ENCODE assay signal across 8 mouse cellular contexts in genomic region chr8:93932873-93933272, GRCm38 (mm10).
DNase-seq lines count a peak whose midpoint lies in the region; TF ChIP-seq lines count a peak whose summit lies in the region.

No protein-coding gene starts in this region.

- no peaks in the 10 kb centered on the region for H3K9me3 ChIP-seq in E14TG2a.4 (ENCODE audit: low read length)

- peak; percentile 88 for DNase-seq in brain, embryonic 14.5 days (ENCODE audit: low read depth)
- peak; percentile 30 for DNase-seq in fibroblast of lung, adult 2 months (ENCODE audit: low read depth)
- peak; percentile 62 for DNase-seq in heart, postnatal 25 days (ENCODE audit: low spot score)
- peak; percentile 85 for DNase-seq in kidney, postnatal 4 days
- peak; percentile 69 to 83 for DNase-seq in lung, adult 18-20 months
- DNase-seq in ovary, adult 18-20 months (ENCODE audit: low spot score): peak; percentile 40
- peak; percentile 37 for DNase-seq in testis, postnatal 14 days (ENCODE audit: low spot score)

- peaks cover 7% of the 10 kb centered on the region; the same call in 1 of the 2 replicates for H3K4me1 ChIP-seq in E14TG2a.4 (replicated peaks; ENCODE audit: low read depth, low read length)

- peak; percentile 87 for TF ChIP-seq CTCF in E14TG2a.4 (conservative IDR thresholded peaks at IDR 0.05; ENCODE audit: low read length)
- peak; percentile 94 for TF ChIP-seq CTCF in brain, embryonic 14.5 days (IDR thresholded peaks at IDR 0.05; ENCODE audit: borderline replicate concordance, extremely low read depth, insufficient read depth, insufficient read length)

- H3K27me3 ChIP-seq in E14TG2a.4 (ENCODE audit: insufficient read depth, low read length): no peaks in the 10 kb centered on the region

- H3K4me3 ChIP-seq in E14TG2a.4 (replicated peaks; ENCODE audit: low read length): no peak overlapping the region

- TF ChIP-seq POLR2A in brain, embryonic 14.5 days (IDR thresholded peaks at IDR 0.05; ENCODE audit: borderline replicate concordance, extremely low read depth, insufficient read depth, insufficient read length, poor library complexity, severe bottlenecking): no peak

- intact Hi-C loops in heart, postnatal 25 days (cut with DNase I): loop anchor here (2.0 to 5.0 kb wide), 3 partner anchors 91 to 341 kb away; no protein-coding TSS in a partner anchor

- H3K36me3 ChIP-seq in E14TG2a.4 (ENCODE audit: insufficient read depth, low read length): no peaks in the 10 kb centered on the region

Comparison
In these comparisons a context has a peak if more than half of its experiments do, and no peak if none do; other contexts are left out.
1. DNase-seq: peak in every context shown above with its lines; median percentile 88 in brain, embryonic 14.5 days; 85 in kidney, postnatal 4 days; 76 in lung, adult 18-20 months; 62 in heart, postnatal 25 days; 40 in ovary, adult 18-20 months; 37 in testis, postnatal 14 days; 30 in fibroblast of lung, adult 2 months.